Mouse (Mus musculus) erythroblast, adult 5-6 weeks (primary cell): ENCODE data around the gene Lrig3. TPM values are rescaled to one million over a fixed set of nuclear protein-coding genes. Genes with fewer than 3 reads are reported as not detected.

ENCODE experiments used
- ATAC-seq: replicated peaks from 2 replicates; pipeline ENCODE4 v1.8.0; 2016; ENCODE audit warnings: moderate number of reproducible peaks, mild to moderate bottlenecking, moderate TSS enrichment, inconsistent platforms; ENCODE audit not compliant: poor library complexity, low FRiP score, severe bottlenecking
- total RNA-seq, 2 experiments: library from RNA; stranded (forward) in 1 of 2; stranded (reverse) in 1 of 2; fragments of 150-400 nt in 1 of 2; fragments of 200-764, 138-1000 nt in 1 of 2; gene quantifications; 2 replicates each; pipeline versions ENCODE4 v1.2.3 to v1.2.4; 2015 to 2017; ENCODE audit warnings: low replicate concordance in 2 of 2

The Lrig3 gene
- total RNA-seq, 2 experiments from 2014 or later = 0.26 TPM; not detected in 1

GRCm38 (mm10) chr10:125996989-125997388 lies 31.0 kb downstream of the Lrig3 start:
- ATAC-seq = no peak

DNA sequence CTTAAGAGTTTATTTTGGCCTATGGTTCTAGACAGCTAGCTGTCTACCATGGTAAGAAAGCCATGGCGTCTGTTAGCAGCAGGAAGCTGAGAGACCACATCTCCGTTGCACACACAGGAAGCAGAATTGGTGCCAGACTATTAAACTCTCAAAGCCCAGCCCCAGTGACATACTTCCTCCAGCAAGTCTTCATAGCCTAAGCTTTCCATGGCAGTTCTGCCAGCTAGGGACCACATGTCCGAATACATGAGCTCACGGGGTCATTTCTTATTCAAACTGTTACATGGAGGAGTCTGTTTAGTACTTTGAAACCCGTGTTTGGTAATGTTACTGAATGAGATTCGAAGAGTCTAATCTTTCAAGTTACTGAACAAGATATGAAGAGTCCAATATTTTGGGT lies 33.6 kb downstream of the Lrig3 start:
- no peak for ATAC-seq

- no peak for ATAC-seq
These were observed 35.0 kb downstream of the Lrig3 start for GRCm38 (mm10) chr10:126000861-126001390.

GRCm38 (mm10) chr10:126002081-126002755 lies 36.2 kb downstream of the Lrig3 start:
- ATAC-seq = no peak

- no peak for ATAC-seq
These were observed 37.0 kb downstream of the Lrig3 start for GRCm38 (mm10) chr10:126002818-126003506.

GRCm38 (mm10) chr10:126003857-126004256 lies 37.9 kb downstream of the Lrig3 start:
- no peak for ATAC-seq

GRCm38 (mm10) chr10:126013667-126014066 lies 47.7 kb downstream of the Lrig3 start:
- ATAC-seq = no peak

GRCm38 (mm10) chr10:126014673-126015072 lies 48.7 kb downstream of the Lrig3 start:
- ATAC-seq = no peak

GRCm38 (mm10) chr10:126015644-126016043 lies 49.7 kb downstream of the Lrig3 start:
- ATAC-seq = no peak

- ATAC-seq = no peak
These were observed 53.5 kb downstream of the Lrig3 start for GRCm38 (mm10) chr10:126019350-126019991.

- ATAC-seq = no peak
These were observed 62.8 kb downstream of the Lrig3 start for GRCm38 (mm10) chr10:126028574-126029440.

GRCm38 (mm10) chr10:126029441-126030114 lies 63.6 kb downstream of the Lrig3 start:
- no peak for ATAC-seq

- ATAC-seq = no peak
These were observed 90.9 kb downstream of the Lrig3 start for GRCm38 (mm10) chr10:126056881-126057280.

DNA sequence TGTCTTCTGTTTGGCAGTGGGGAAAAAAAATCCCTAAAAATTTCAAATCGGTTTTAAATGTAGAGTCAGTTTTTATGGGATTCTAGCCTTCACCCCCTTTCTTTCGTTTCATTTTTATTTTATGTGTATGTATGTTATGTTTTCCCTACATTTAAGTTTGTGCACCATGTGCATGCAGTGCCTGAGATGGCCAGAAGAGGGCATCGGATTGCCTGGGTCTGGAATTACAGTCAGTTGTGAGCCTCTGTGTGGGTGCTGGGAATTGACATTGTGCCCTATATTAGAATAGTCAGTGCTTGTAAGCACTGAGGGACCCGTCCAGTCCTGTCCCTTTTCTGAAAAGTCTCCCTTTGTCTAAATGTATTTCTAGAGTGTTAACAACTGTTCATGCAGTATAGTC lies 96.8 kb downstream of the Lrig3 start:
- ATAC-seq = no peak
